Mouse (Mus musculus) limb, embryonic 10.5 days (tissue): ENCODE measurements around the gene Rtl9. TPM values are rescaled to one million over a fixed set of nuclear protein-coding genes. Genes with fewer than 3 reads are reported as not detected.

Experiments used
- DNase-seq: peaks from one replicate; pipeline ENCODE4 v3.0.0-alpha.2; 2017; ENCODE audit warnings: low spot score
- H3K27ac ChIP-seq: fragments of 300-500 bp; sonication (generic); 2 replicates; pipeline ENCODE4 v1.5.1; 2016; ENCODE audit warnings: mild to moderate bottlenecking
- H3K27me3 ChIP-seq: fragments of 300-500 bp; sonication (generic); 2 replicates; pipeline ENCODE4 v1.6.1; 2016; ENCODE audit warnings: low read depth, mild to moderate bottlenecking; ENCODE audit not compliant: poor library complexity, severe bottlenecking
- H3K36me3 ChIP-seq: fragments of 300-500 bp; sonication (generic); 2 replicates; pipeline ENCODE4 v1.6.1; 2016; ENCODE audit warnings: mild to moderate bottlenecking, moderate library complexity
- H3K4me1 ChIP-seq: fragments of 300-500 bp; sonication (generic); 2 replicates; pipeline ENCODE4 v1.6.1; 2016
- H3K4me3 ChIP-seq: fragments of 300-500 bp; sonication (generic); 2 replicates; pipeline ENCODE4 v1.5.1; 2016; ENCODE audit warnings: mild to moderate bottlenecking, moderate library complexity
- H3K9me3 ChIP-seq: fragments of 300-500 bp; sonication (generic); replicated peaks from 2 replicates; pipeline ENCODE4 v1.6.1; 2016; ENCODE audit warnings: mild to moderate bottlenecking
- WGBS: fragments of 180-500 bp; shearing (Covaris S2); methylation state at CpG from one replicate; pipeline ENCODE4 v1.1.7; 2016; 5-methylcytosine and 5-hydroxymethylcytosine counted together
- polyA plus RNA-seq: library from polyadenylated mRNA; unstranded; fragments of >200 nt; fragmentation: Nextera tagmentation; extraction: Ambion mirVana; gene quantifications from 2 replicates; pipeline ENCODE4 v1.2.1, GENCODE M21; 2016

The Rtl9 gene
- 0.54 and 0.55 TPM in 2 replicates for polyA plus RNA-seq

DNA sequence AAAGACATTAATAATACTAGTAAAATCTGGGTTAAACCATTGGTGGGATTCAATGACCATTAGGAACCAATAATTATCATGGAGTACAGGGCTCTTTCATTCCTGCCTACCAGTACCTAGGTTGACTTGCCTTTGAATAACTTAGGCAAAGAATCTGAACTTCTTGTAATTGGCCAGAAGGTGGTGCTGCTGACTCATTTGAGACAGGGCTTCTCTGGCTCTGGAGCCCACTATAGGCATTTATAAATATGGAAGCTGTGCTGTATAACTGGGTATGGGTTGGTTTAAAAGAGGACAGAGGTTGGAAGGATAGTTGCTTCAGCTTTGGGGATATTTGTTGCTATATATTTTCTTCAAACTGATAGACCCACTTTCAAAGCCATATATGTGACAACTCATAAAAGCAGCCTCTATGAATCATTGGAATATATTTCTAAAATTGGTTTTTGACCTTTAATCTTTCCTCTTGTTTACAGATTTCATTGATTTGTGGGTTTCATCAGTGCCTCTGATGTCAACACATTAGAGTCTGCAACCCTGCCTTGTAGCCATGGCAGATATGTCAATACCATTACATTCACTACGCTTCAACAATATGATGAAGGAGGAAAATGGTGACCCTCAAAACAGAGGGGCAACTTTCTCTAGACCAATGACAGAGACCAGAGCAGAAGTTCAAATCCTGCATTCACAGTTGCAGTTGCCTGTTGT is at the start of gene Rtl9:
Rtl9 (plus strand) TSS at position 551 of the 711 bp plus-strand sequence.
- Histone ChIP-seq H3K27ac (no peak within 1 kb of the TSS), H3K27me3 (peaks cover 80% of the 10 kb centered on the region), H3K9me3 (no peaks in the 10 kb centered on the region), H3K4me1 (no peaks in the 10 kb centered on the region), H3K36me3 (no peaks in the 10 kb centered on the region), H3K4me3 (no peak within 1 kb of the TSS)
- WGBS, result 88% methylated on average over 1 of the region's 1 CpGs
- peak; percentile 40 for DNase-seq

- Histone ChIP-seq H3K36me3 (no peaks in the 10 kb centered on the region), H3K27ac (no peak overlapping the region), H3K4me1 (0 out of 2 replicates have a peak, but pooled peaks cover 7% of the 10 kb centered on the region), H3K4me3 (no peak overlapping the region), H3K9me3 (no peaks in the 10 kb centered on the region), H3K27me3 (peaks cover 80% of the 10 kb centered on the region)
- DNase-seq, result no peak
Measured at GRCm38 (mm10) chrX:143051478-143051877, 47.9 kb upstream of the Rtl9 start.

DNA sequence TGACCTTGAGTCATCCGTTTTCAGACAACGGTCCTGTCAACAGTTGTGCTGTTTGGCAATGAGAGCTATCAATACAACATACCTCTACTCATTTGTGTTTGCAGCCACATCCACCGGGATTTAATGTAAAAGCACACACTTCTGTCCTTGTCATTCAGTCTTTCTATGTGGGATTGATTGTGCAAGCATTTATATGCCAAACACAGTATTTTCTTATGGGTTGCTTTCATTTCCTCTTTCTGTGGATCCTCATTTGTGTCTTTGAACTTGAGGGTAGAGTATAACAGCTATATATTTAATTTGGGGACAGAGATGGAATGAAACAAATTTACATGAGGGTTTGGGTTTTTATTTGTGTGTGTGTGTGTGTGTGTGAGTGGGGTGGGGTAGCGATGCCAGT is 47.5 kb upstream of the Rtl9 start:
- Histone ChIP-seq H3K4me3 (no peak overlapping the region), H3K36me3 (no peaks in the 10 kb centered on the region), H3K27me3 (peaks cover 77% of the 10 kb centered on the region), H3K27ac (no peak overlapping the region), H3K4me1 (0 out of 2 replicates have a peak, but pooled peaks cover 7% of the 10 kb centered on the region), H3K9me3 (no peaks in the 10 kb centered on the region)
- WGBS, result 76% methylated on average over 4 of the region's 4 CpGs
- DNase-seq, result no peak

DNA sequence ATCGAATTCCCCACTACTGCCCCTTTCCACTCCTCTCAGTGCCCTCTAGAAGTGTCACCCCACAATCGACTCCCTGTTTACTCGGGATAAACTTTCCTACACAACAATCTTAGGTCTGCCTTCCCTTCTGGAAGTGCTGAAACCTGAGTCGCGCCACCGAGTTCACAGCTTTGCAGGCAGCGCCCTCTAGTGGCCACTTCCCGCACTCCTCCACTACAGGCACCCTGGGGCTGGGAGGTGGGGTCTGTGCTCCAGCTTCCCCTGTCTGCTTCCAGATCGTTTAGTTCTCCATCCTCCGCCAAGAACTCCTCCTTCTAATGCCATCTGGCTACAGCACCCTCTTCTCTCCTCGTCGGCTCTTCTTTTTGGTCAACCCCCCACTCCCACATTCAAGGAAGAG is 40.6 kb upstream of the Rtl9 start:
- peaks cover 81% of the 10 kb centered on the region for H3K27me3 ChIP-seq
- no peaks in the 10 kb centered on the region for H3K36me3 ChIP-seq
- WGBS, result 9% methylated on average over 12 of the region's 12 CpGs
- peak overlapping the region; percentile 31; the same call in 1 of the 2 replicates for H3K4me3 ChIP-seq
- H3K27ac ChIP-seq, result no peak overlapping the region
- H3K9me3 ChIP-seq, result no peaks in the 10 kb centered on the region
- peaks cover 19% of the 10 kb centered on the region for H3K4me1 ChIP-seq
- DNase-seq, result peak; percentile 86

- Histone ChIP-seq H3K4me1 (peaks cover 32% of the 10 kb centered on the region), H3K4me3 (no peak overlapping the region), H3K9me3 (no peaks in the 10 kb centered on the region), H3K27ac (peak overlapping the region; percentile 72), H3K27me3 (peaks cover 100% of the 10 kb centered on the region), H3K36me3 (no peaks in the 10 kb centered on the region)
- DNase-seq, result peak; percentile 55
- 40% methylated on average over 11 of the region's 11 CpGs for WGBS
Measured at GRCm38 (mm10) chrX:143062641-143063355, 36.6 kb upstream of the Rtl9 start.

DNA sequence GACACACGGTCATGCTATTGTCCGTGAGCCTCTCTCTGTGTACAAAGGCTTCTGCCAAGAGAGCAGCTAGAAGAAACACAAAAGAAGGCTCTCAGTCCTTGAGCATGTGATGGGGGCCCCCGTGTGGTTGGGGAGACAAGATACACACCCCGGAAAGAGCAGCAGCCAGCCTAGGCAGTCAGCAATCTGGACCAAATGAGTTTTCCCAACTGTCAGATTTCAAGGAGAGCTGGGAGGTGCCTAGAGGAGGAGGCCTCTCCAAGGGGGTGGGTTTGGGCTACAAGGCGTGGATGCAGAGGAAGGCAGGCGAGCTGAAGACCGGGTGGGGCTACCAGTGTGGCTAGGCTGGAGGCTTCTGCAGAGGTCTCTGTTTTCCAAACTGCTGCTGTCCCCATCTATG is 35.6 kb upstream of the Rtl9 start:
- DNase-seq, result no peak

GRCm38 (mm10) chrX:143064288-143064687 is 35.1 kb upstream of the Rtl9 start:
- H3K27ac ChIP-seq, result peak overlapping the region; percentile 58; the same call in 1 of the 2 replicates
- DNase-seq, result no peak

More for the DNA sequence above, 35.6 kb upstream of the Rtl9 start:
- peak overlapping the region; percentile 58 for H3K27ac ChIP-seq
- 52% methylated on average over 7 of the region's 7 CpGs for WGBS
- H3K36me3 ChIP-seq, result no peaks in the 10 kb centered on the region
- H3K4me1 ChIP-seq, result peaks cover 32% of the 10 kb centered on the region
- H3K27me3 ChIP-seq, result peaks cover 100% of the 10 kb centered on the region
- H3K4me3 ChIP-seq, result no peak overlapping the region
- no peaks in the 10 kb centered on the region for H3K9me3 ChIP-seq

GRCm38 (mm10) chrX:143066320-143067114 is 32.9 kb upstream of the Rtl9 start:
- no peak overlapping the region for H3K27ac ChIP-seq
- DNase-seq, result no peak
- WGBS, result 54% methylated on average over 17 of the region's 17 CpGs

More at GRCm38 (mm10) chrX:143064288-143064687, 35.1 kb upstream of the Rtl9 start:
- H3K9me3 ChIP-seq, result no peaks in the 10 kb centered on the region
- no peak overlapping the region for H3K4me3 ChIP-seq
- H3K36me3 ChIP-seq, result no peaks in the 10 kb centered on the region
- peaks cover 100% of the 10 kb centered on the region for H3K27me3 ChIP-seq
- H3K4me1 ChIP-seq, result peaks cover 32% of the 10 kb centered on the region
- WGBS, result 72% methylated on average over 9 of the region's 9 CpGs

DNA sequence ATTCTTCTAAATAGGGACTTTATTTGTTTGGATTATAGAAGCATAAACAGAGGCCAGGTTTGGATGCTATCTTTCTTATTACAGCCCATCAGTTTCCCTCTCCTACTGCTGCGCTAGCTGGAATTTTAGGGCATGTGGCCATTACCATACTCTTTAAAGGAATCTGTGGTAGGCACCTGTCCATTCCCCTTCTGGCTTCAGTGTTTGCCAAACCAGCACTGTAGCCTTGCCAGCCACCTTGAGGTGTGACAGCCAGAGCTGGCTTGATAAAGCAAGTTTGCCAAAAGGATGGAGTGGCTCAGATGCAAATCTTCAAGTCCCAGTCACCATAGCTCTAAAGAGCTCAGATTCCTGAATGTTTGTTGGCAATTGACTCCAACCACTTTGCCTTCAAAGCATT is 32.3 kb upstream of the Rtl9 start:
- peaks cover 33% of the 10 kb centered on the region for H3K4me1 ChIP-seq
- DNase-seq, result no peak
- no peak overlapping the region for H3K27ac ChIP-seq
- 76% methylated on average over 1 of the region's 1 CpGs for WGBS
- no peaks in the 10 kb centered on the region for H3K9me3 ChIP-seq
- H3K4me3 ChIP-seq, result no peak overlapping the region
- no peaks in the 10 kb centered on the region for H3K36me3 ChIP-seq
- peaks cover 98% of the 10 kb centered on the region for H3K27me3 ChIP-seq

More at GRCm38 (mm10) chrX:143066320-143067114, 32.9 kb upstream of the Rtl9 start:
- H3K36me3 ChIP-seq, result no peaks in the 10 kb centered on the region
- no peak overlapping the region for H3K4me3 ChIP-seq
- H3K27me3 ChIP-seq, result peaks cover 98% of the 10 kb centered on the region
- H3K4me1 ChIP-seq, result peaks cover 36% of the 10 kb centered on the region
- H3K9me3 ChIP-seq, result no peaks in the 10 kb centered on the region

GRCm38 (mm10) chrX:143067576-143067975 is 31.8 kb upstream of the Rtl9 start:
- H3K9me3 ChIP-seq, result no peaks in the 10 kb centered on the region
- H3K27me3 ChIP-seq, result peaks cover 98% of the 10 kb centered on the region
- H3K36me3 ChIP-seq, result no peaks in the 10 kb centered on the region
- peaks cover 28% of the 10 kb centered on the region for H3K4me1 ChIP-seq
- no peak for DNase-seq
- no peak overlapping the region for H3K4me3 ChIP-seq
- 67% methylated on average over 5 of the region's 5 CpGs for WGBS
- H3K27ac ChIP-seq, result no peak overlapping the region

DNA sequence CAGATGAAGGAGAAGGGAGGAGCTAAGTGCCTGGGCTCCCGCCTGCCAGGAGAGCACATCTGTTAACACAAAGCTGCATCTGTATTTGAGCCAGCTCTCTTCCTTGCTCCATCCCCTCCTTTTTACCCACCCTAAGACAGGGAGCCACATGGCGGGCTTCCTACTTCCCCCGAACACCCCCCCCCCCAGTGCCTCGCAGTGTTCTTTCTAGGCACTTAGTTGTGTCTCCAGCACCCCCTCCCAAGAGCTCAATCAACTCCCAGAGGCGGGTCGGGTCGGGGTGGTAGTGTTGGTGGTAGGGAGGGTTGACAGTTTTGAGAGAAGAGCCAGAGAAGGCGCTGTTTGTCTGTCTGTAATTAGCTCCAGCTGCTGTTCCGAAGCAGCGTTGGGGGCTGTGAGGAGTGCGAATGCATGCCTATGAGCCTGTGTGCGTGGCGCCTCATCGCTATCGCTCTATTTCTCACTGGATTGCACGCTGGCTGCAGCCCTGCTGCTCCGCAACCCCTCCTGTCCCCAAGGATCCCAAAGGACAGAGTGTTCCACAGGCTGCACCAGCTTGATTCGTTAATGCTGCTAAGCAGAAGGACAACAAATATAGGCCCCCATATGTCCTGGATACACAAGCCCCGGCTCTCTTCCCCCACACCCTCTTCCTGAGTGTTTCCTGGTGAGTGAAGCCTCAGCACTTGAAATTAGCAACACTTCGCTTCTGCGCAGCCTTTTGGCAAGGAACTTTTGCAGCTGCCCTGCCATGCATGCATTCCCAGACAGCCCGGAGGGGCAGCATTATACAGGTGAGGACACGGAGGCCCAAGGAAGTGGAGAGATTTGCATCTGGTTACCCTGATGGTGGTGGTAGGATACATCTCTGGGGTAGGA is 18.7 kb upstream of the Rtl9 start:
- no peaks in the 10 kb centered on the region for H3K36me3 ChIP-seq
- WGBS, result 20% methylated on average over 21 of the region's 23 CpGs
- peak overlapping the region; percentile 81 for H3K27ac ChIP-seq
- H3K27me3 ChIP-seq, result peaks cover 99% of the 10 kb centered on the region
- peak overlapping the region; percentile 46 for H3K4me3 ChIP-seq
- no peaks in the 10 kb centered on the region for H3K9me3 ChIP-seq
- peak; percentile 51 for DNase-seq
- H3K4me1 ChIP-seq, result peaks cover 17% of the 10 kb centered on the region

GRCm38 (mm10) chrX:143082732-143083131 is 16.7 kb upstream of the Rtl9 start:
- Histone ChIP-seq H3K4me3 (no peak overlapping the region), H3K27ac (no peak overlapping the region), H3K9me3 (no peaks in the 10 kb centered on the region), H3K4me1 (peaks cover 17% of the 10 kb centered on the region), H3K27me3 (peaks cover 99% of the 10 kb centered on the region), H3K36me3 (no peaks in the 10 kb centered on the region)
- 56% methylated on average over 1 of the region's 1 CpGs for WGBS
- no peak for DNase-seq
